Mouse (Mus musculus) midbrain, embryonic 14.5 days (tissue): Measurements from ENCODE around the gene Hdac1. TPM values are rescaled to one million over a fixed set of nuclear protein-coding genes. Genes with fewer than 3 reads are reported as not detected.

ENCODE experiments used
- ATAC-seq: fragments of 200-750 bp; cut with Nextera tagmentation; 2 replicates; pipeline ENCODE4 v1.8.0; 2017; ENCODE audit warnings: moderate number of reproducible peaks, moderate library complexity; ENCODE audit not compliant: low FRiP score, low TSS enrichment
- DNase-seq: peaks from one replicate; pipeline ENCODE4 v3.0.0-alpha.2; 2015
- H3K27ac ChIP-seq: fragments of 300-500 bp; sonication (generic); replicated peaks from 2 replicates; pipeline ENCODE4 v1.5.1; 2014; ENCODE audit warnings: mild to moderate bottlenecking, low read depth, low read length, moderate library complexity
- H3K27me3 ChIP-seq: fragments of 300-500 bp; sonication (generic); 2 replicates; pipeline ENCODE4 v1.6.1; 2014; ENCODE audit warnings: low read length, control low read depth, mixed read lengths; ENCODE audit not compliant: control insufficient read depth, insufficient read depth
- H3K36me3 ChIP-seq: fragments of 300-500 bp; sonication (generic); 2 replicates; pipeline ENCODE4 v1.6.1; 2014; ENCODE audit warnings: low read length, control low read depth; ENCODE audit not compliant: control insufficient read depth, insufficient read depth
- H3K4me1 ChIP-seq: fragments of 300-500 bp; sonication (generic); 2 replicates; pipeline ENCODE4 v1.6.1; 2014; ENCODE audit warnings: mild to moderate bottlenecking, antibody characterized with exemption, low read length, control low read depth; ENCODE audit not compliant: control insufficient read depth, insufficient read depth
- H3K4me2 ChIP-seq: fragments of 300-500 bp; sonication (generic); 2 replicates; pipeline ENCODE4 v1.6.1; 2014; ENCODE audit warnings: mild to moderate bottlenecking, low read length, moderate library complexity
- H3K4me3 ChIP-seq: fragments of 300-500 bp; sonication (generic); replicated peaks from 2 replicates; pipeline ENCODE4 v1.5.1; 2014; ENCODE audit warnings: low read depth, low read length
- H3K9ac ChIP-seq: fragments of 300-500 bp; sonication (generic); replicated peaks from 2 replicates; pipeline ENCODE4 v1.6.1; 2014; ENCODE audit warnings: mild to moderate bottlenecking, low read length, moderate library complexity
- H3K9me3 ChIP-seq: fragments of 300-500 bp; sonication (generic); 2 replicates; pipeline ENCODE4 v1.6.1; 2016; ENCODE audit warnings: low read length, control low read depth, mixed read lengths; ENCODE audit not compliant: control insufficient read depth
- WGBS: fragments of 180-500 bp; shearing (Covaris S2); extraction: QIAGEN DNeasy Blood & Tissue Kit; methylation state at CpG from one replicate; pipeline ENCODE4 v1.1.7; 2014; 5-methylcytosine and 5-hydroxymethylcytosine counted together
- polyA plus RNA-seq: library from polyadenylated mRNA; unstranded; fragments of >200 nt; fragmentation: Nextera tagmentation; extraction: Ambion mirVana; gene quantifications from 2 replicates; pipeline ENCODE4 v1.2.1, GENCODE M21; 2014

Hdac1 gene
- polyA plus RNA-seq, 1 experiment from 2014 or later, result 101 TPM

- Histone ChIP-seq H3K9ac (no peak overlapping the region), H3K27ac (peak overlapping the region; percentile 57), H3K36me3 (peaks cover 16% of the 10 kb centered on the region), H3K27me3 (no peaks in the 10 kb centered on the region), H3K4me2 (no peak overlapping the region), H3K4me1 (peaks cover 26% of the 10 kb centered on the region), H3K9me3 (no peaks in the 10 kb centered on the region), H3K4me3 (no peak overlapping the region)
- DNase-seq, result peak; percentile 44
- no peak for ATAC-seq
- WGBS, result 9% methylated on average over 6 of the region's 6 CpGs
Observed at GRCm38 (mm10) chr4:129511413-129512096, 31.0 kb downstream of the Hdac1 start.

- no peak overlapping the region for H3K4me2 ChIP-seq
- no peak overlapping the region for H3K4me3 ChIP-seq
- no peaks in the 10 kb centered on the region for H3K27me3 ChIP-seq
- WGBS, result 36% methylated on average over 6 of the region's 6 CpGs
- H3K4me1 ChIP-seq, result peaks cover 25% of the 10 kb centered on the region
- H3K36me3 ChIP-seq, result peaks cover 12% of the 10 kb centered on the region
- ATAC-seq, result no peak
- H3K9me3 ChIP-seq, result no peaks in the 10 kb centered on the region
- peak; percentile 39 for DNase-seq
- no peak overlapping the region for H3K9ac ChIP-seq
- peak overlapping the region; percentile 57 for H3K27ac ChIP-seq
Observed at GRCm38 (mm10) chr4:129510723-129511412, 31.6 kb downstream of the Hdac1 start.

GRCm38 (mm10) chr4:129509650-129510049, 32.9 kb downstream of the Hdac1 start:
- no peaks in the 10 kb centered on the region for H3K9me3 ChIP-seq
- peaks cover under 1% of the 10 kb centered on the region; the same call in 1 of the 2 replicates for H3K36me3 ChIP-seq
- H3K9ac ChIP-seq, result no peak overlapping the region
- no peak overlapping the region for H3K4me3 ChIP-seq
- ATAC-seq, result no peak
- 66% methylated on average over 3 of the region's 3 CpGs for WGBS
- no peak overlapping the region for H3K4me2 ChIP-seq
- no peak overlapping the region for H3K27ac ChIP-seq
- H3K4me1 ChIP-seq, result peaks cover 17% of the 10 kb centered on the region
- no peak for DNase-seq
- no peaks in the 10 kb centered on the region for H3K27me3 ChIP-seq

- Histone ChIP-seq H3K9me3 (no peaks in the 10 kb centered on the region), H3K27me3 (no peaks in the 10 kb centered on the region), H3K9ac (no peak overlapping the region), H3K4me1 (peaks cover 17% of the 10 kb centered on the region), H3K4me2 (no peak overlapping the region), H3K27ac (0 out of 2 replicates have a peak overlapping the region, but pooled peaks have one; percentile 37), H3K4me3 (no peak overlapping the region), H3K36me3 (no peaks in the 10 kb centered on the region)
- DNase-seq (peak; percentile 47), ATAC-seq (no peak)
- WGBS, result 48% methylated on average over 15 of the region's 15 CpGs
Observed at GRCm38 (mm10) chr4:129508834-129509600, 33.5 kb downstream of the Hdac1 start.

GRCm38 (mm10) chr4:129508237-129508515, 34.3 kb downstream of the Hdac1 start:
- H3K4me3 ChIP-seq, result no peak overlapping the region
- H3K4me1 ChIP-seq, result peaks cover 16% of the 10 kb centered on the region
- H3K36me3 ChIP-seq, result no peaks in the 10 kb centered on the region
- no peaks in the 10 kb centered on the region for H3K9me3 ChIP-seq
- no peak overlapping the region for H3K9ac ChIP-seq
- DNase-seq, result no peak
- WGBS, result 74% methylated on average over 3 of the region's 3 CpGs
- ATAC-seq, result no peak
- H3K27me3 ChIP-seq, result no peaks in the 10 kb centered on the region
- no peak overlapping the region for H3K27ac ChIP-seq
- no peak overlapping the region for H3K4me2 ChIP-seq

GRCm38 (mm10) chr4:129507434-129508236, 34.9 kb downstream of the Hdac1 start:
- no peaks in the 10 kb centered on the region for H3K36me3 ChIP-seq
- ATAC-seq (no peak), DNase-seq (no peak)
- no peaks in the 10 kb centered on the region for H3K9me3 ChIP-seq
- 0 out of 2 replicates have a peak, but pooled peaks cover 12% of the 10 kb centered on the region for H3K4me1 ChIP-seq
- H3K4me3 ChIP-seq, result no peak overlapping the region
- no peak overlapping the region for H3K27ac ChIP-seq
- no peak overlapping the region for H3K9ac ChIP-seq
- H3K27me3 ChIP-seq, result no peaks in the 10 kb centered on the region; the same call in 1 of the 2 replicates
- 67% methylated on average over 9 of the region's 10 CpGs for WGBS
- H3K4me2 ChIP-seq, result no peak overlapping the region

- H3K27ac ChIP-seq, result no peak overlapping the region
- no peak for DNase-seq
- WGBS, result 70% methylated on average over 3 of the region's 3 CpGs
Observed at GRCm38 (mm10) chr4:129505511-129505910, 37.0 kb downstream of the Hdac1 start.

GRCm38 (mm10) chr4:129502901-129503444, 39.5 kb downstream of the Hdac1 start:
- WGBS, result 79% methylated on average over 11 of the region's 11 CpGs
- H3K36me3 ChIP-seq, result no peaks in the 10 kb centered on the region
- H3K4me2 ChIP-seq, result no peak overlapping the region
- no peaks in the 10 kb centered on the region; the same call in 1 of the 2 replicates for H3K27me3 ChIP-seq
- H3K4me3 ChIP-seq, result no peak overlapping the region
- DNase-seq (no peak), ATAC-seq (no peak)
- no peak overlapping the region for H3K27ac ChIP-seq
- 0 out of 2 replicates have a peak, but pooled peaks cover 3% of the 10 kb centered on the region for H3K4me1 ChIP-seq
- no peak overlapping the region for H3K9ac ChIP-seq
- H3K9me3 ChIP-seq, result no peaks in the 10 kb centered on the region

More at GRCm38 (mm10) chr4:129505511-129505910, 37.0 kb downstream of the Hdac1 start:
- ATAC-seq, result no peak
- Histone ChIP-seq H3K4me3 (no peak overlapping the region), H3K4me1 (0 out of 2 replicates have a peak, but pooled peaks cover 11% of the 10 kb centered on the region), H3K9me3 (no peaks in the 10 kb centered on the region), H3K27me3 (no peaks in the 10 kb centered on the region; the same call in 1 of the 2 replicates), H3K4me2 (no peak overlapping the region), H3K36me3 (no peaks in the 10 kb centered on the region), H3K9ac (no peak overlapping the region)
